Mouse (Mus musculus): ENCODE results near the gene Npr1.

GRCm38 (mm10) chr3:90512948-90513642 lies 47.4 kb upstream of the Npr1 start:
- TF ChIP-seq POLR2A (IDR thresholded peaks at IDR 0.05; ENCODE audit: control insufficient read depth, low read depth, low read length): no peak
- TF ChIP-seq CTCF (IDR thresholded peaks at IDR 0.05; ENCODE audit: control insufficient read depth, insufficient read depth, insufficient replicate concordance, low read depth, low read length): no peak

Data from testis, adult 2 months (tissue).